Mouse (Mus musculus) adrenal gland, postnatal 10 days (tissue): ENCODE data around the gene Zfp365. TPM values are rescaled to one million over a fixed set of nuclear protein-coding genes. Genes with fewer than 3 reads are reported as not detected.

Source experiments
- DNase-seq: peaks from one replicate; pipeline ENCODE4 v3.0.0; 2021; ENCODE audit warnings: mixed read lengths
- long read RNA-seq, 2 experiments: library from polyadenylated mRNA; stranded (forward); transcript quantifications; one replicate each; pipeline ENCODE4 v2.0.0; 2021
- total RNA-seq, 2 experiments: library from RNA; stranded (reverse); gene quantifications; 2 replicates each; pipeline ENCODE4 v1.2.3; 2021

Zfp365 gene
- total RNA-seq, result 1 to 10 TPM; 2.0 to 2.6 TPM
- long read RNA-seq, experiment 1, full-length matches to known transcripts, result 2 of 3 reads
- long read RNA-seq, experiment 1, partial matches to known transcripts, result 0 of 3 reads
- long read RNA-seq, experiment 1, other reads (novel, unspliced or antisense), result 1 of 3 reads
- long read RNA-seq, experiment 2, full-length matches to known transcripts, result 3 of 4 reads
- long read RNA-seq, experiment 2, partial matches to known transcripts, result 0 of 4 reads
- long read RNA-seq, experiment 2, other reads (novel, unspliced or antisense), result 1 of 4 reads

DNA sequence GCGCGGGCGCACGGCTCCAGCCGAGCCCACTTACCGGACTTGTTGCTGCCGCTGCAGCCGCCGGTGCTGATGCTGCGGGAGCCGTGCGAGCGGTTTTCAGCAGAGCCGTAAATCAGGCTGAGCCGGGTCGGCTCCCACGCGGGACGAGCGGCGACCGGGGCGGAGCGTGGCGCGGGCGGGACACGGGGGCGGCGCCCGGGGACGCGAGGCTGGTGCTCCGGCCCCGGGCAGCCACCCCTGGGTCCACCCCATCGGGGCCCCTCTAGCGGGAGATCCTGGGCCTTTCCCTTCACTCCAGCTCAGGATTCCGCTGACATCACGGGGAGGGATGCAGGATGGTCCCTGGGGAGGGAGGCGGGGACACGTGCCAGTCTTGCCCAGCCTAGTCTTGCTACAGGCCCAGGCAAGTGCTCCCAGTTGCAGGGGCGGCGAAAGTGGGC lies at the start of gene Zfp365:
Zfp365 (minus strand) TSS at position 326 of the 440 bp plus-strand sequence.
- DNase-seq, result peak; percentile 81

DNA sequence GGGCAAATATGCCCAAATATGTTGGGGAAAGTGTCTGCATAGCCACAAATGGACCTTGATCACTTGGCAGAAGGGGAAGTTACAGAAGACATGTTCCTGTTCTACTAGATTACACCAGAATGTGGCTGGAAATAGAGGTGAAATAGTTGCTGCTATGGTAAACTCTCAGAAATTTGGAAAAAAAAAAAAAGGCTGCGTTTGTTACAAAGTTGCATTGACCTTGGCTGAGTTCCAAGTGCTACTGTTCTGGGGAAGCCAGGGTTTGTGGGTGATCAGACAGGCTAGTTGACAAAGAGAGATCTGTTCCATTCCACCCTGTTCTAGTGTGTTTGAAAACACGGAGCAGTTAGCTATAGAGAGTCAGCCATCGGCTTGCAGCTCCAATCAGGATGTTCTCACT lies 47.5 kb upstream of the Zfp365 start:
- DNase-seq, result no peak

DNA sequence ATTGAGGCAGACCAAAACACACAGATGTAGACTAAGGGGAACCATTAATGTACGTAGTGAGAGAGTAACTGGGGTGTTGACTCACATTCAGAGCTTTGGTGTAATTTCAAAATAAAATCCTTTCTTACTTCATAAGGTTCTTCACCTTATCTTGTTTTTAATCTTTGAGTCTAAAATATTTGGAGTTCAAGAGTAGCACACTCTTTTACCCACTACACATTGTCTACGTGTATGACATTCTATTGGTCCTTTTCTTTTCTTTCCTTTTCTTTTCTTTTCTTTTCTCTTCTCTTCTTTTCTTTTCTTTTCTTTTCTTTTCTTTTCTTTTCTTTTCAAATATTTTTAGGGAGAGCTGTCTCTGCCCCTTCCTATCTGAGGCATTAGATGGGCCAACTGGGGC lies 43.5 kb upstream of the Zfp365 start:
- DNase-seq, result no peak

DNA sequence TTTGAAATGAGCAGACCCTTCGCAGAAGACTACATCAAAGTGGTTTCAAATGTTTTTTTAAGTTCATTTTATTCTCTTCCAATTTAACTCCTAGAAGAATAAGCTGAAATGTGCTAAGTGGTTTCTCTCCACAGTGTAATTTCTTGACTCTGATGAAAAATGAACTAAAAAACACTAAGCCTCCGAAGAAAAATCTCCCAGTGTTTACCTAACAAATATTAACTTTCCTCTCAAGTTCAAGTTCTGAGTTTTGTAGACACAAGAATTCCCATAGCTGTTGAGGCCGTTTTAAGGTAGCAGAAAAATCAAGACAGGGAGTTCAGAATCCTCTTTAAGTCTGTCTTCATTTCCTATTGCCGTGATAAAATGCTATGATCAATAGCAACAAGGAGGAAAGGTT lies 39.2 kb upstream of the Zfp365 start:
- DNase-seq, result no peak

DNA sequence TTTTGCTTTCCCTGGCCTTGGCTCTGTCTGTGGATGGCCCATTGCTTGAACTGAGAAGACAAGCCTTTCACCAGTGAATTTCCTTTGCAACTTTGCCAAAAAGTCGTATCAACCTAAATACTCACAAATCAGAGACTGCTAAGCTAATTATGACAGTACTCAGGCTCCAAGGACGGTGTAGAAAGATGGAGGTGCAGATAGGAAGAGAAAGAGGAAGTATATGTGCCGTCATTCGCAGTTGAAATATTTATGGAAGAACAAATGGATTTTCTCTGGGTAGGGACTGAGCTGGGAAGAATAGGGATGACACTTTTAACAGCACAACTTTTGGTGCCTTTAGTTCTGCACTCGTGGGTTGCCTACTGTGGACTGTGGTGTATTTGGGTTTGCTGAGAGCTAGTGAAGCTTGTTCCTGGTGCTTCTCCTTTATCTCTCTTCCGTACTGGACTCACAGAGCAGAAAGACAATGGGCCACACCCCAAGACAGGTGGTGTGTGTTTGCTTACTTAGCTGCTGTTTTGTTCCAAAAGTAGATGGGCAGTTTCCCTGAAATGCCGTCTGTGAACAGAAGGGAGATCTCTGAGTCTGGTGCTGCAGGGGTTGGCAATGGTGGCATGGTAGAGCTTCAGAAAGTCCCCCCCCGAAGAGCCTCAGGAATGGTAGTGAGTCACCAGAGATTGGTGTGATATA lies 37.7 kb upstream of the Zfp365 start:
- no peak for DNase-seq

DNA sequence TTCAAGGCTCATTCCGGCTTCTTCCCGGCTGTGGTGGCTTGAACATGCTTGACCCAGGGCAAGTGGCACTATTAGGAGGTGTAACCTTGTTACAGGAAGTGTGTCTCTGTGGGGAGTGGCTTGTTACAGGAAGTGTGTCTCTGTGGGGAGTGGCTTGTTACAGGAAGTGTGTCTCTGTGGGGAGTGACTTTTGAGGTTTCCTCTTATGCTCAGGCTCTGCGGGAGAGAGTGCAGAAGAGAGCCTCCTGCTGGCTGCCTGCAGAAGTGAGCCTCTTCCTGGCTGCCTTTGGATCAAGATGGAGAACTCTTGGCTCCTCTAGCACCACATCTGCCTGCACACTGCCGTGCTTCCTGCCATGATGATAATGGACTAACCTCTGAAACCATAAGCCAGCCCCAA lies 31.1 kb upstream of the Zfp365 start:
- DNase-seq, result no peak

DNA sequence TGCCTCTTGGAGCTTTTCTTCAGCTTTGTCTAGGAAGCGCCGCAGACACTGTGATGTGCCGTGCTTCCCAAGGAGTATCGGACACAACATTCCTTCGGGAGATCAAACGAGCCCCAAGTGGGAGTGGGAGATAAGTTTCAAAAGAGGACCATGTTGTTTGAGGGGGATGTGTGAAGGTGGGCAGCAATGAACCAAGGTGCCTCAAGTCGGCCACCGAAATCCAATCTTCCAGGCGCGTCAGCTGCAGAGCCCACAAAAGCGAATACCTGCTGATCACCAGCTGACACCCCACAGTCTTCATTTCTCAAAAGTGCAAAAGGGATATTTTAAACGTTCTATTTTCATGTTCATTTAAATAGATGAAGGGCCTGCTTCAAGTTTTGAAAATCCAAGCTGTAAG lies 27.1 kb upstream of the Zfp365 start:
- DNase-seq, result no peak

DNA sequence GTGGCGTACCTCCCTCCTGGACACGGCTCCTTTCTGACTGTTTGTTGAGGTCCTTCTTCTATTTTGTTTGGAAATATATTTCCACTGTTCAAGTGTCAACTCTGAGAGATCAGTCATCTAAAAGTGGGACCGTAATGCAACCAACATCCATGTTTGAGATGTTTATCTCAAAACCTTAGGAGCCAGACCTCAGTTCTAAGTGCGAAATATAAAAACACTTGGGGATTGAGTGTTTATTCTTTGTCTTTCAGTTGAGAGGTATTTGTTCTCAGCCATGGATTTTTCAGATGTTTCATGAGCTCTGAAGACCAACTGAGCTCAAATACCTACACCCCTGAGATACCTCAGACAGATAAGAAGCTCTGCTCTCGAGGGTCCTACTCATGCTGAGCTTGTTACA lies 25.3 kb upstream of the Zfp365 start:
- no peak for DNase-seq

DNA sequence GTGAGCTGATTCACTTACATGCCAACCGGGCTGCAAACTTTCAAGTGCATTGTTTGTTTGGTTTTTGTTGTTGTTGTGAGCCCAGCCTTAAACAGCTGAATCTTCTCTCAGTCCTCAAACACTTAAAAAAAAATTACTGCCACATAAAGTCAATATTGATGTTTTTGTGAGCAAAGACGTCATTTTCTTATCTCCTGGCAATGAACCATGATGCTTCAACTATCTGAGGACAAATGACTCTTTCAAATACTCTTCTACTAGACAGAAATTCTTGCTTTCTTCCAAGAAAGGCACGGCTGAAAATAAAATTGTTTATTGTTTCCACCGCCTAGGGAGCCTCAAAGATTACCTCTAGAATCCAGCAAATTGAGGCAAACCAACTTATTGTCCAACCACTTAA lies 24.5 kb upstream of the Zfp365 start:
- DNase-seq, result no peak

DNA sequence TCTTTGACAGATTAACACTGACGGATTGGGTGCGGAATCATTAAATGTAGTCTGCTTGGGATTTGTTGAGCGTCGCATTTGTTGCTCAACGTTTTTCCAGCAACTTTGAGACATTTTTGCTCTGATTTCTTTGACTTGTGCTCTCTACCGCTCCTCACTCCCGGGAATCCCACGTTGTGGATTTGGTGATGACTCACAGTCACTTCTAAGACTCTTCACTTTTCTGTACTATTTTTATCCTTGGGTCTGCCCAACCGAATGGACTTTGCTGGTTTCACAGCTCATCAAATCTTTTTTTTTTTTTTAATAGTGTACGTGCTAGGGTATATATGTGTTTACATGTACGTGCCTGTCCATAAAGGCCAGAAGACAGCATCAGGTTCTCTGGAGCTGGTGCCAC lies 20.3 kb upstream of the Zfp365 start:
- DNase-seq, result no peak

DNA sequence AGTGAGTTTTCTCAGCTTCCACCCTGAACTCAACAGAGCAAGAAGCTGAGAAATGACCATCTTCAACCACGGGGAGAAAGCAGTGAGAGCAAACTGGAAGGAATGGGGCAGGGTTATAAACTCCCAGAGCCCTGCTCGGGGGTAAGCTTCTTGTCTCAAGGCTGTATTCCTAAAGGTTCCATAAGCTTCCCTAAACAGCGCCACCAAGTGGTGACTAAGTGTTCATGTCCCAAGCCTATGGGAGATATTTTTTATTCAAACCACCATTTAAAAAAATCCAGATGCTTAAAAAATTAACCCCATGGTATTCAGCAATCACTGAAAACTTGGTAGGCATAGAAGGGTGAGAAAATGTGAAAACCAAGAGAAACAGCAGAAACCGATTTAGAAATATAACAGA lies 18.9 kb upstream of the Zfp365 start:
- no peak for DNase-seq

DNA sequence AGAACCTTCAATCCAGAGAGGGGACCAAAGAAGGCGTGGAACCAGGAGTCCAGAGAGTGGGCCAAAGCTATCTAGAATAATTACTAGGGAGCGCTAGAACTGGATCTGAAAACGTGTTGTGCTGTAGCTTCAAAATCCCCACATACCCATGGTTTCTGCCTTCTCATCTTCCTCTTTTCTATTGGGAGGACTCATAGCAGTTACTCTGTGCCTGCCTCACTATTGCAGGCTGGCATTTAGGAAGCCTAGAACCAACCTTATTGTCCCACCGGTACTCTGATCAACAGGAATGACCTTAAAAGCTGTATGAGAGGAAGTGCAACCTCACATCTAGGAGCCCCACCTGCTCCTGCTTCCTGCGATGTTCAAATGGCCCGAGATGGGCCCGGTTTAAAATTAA lies 16.1 kb upstream of the Zfp365 start:
- DNase-seq, result no peak

DNA sequence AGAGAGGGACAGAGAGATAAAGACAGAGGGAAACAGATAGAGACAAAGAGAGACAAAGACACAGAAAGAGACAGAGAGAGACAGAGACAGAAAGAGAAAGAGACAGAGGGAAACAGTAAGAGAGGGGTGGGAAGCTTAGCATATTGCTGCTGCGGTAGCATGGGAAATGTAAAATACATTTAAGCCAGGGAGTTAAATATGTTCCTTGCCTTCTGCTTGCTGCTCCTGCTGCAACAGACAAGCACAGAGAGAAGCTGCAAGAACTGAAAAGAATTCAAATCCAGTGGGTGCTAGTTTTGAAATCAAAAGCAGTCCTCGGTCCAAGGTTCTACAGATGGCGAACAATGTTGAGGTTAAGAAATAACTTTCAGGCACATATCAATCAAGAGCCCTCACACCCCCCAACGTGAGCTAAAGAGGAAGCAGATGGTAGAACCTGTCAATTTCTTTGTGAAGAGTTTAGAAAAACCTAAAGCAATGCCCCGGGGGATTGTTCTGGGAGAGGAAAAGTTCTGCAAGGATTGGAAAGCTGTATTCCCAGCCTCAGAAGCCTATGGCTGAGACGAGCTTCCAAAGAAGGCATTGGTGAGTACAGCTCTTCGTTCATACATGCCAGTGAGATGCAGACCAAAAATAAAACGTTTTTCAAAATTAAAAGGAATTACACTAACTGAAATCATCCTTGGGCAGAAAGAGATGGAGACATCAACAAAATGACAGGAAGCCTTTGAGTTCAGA lies 15.4 kb upstream of the Zfp365 start:
- no peak for DNase-seq

DNA sequence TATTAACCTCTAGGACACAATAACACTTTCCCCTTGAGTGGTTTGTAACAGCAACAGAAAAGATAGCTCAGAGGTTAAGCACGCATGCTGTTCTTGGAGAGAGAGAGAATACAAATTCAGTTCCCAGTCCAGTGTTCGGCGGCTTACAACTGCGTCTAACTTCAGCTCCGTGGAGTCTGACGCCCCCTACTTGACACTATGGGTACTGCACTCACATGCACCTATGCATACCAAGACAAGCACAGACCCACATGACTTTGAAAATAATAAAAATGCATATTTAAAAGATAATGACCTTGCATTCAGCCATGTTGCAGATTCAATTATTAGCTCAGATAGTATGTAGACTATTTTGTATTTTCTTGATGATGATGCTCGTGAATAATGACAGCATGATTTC lies 11.6 kb upstream of the Zfp365 start:
- no peak for DNase-seq

DNA sequence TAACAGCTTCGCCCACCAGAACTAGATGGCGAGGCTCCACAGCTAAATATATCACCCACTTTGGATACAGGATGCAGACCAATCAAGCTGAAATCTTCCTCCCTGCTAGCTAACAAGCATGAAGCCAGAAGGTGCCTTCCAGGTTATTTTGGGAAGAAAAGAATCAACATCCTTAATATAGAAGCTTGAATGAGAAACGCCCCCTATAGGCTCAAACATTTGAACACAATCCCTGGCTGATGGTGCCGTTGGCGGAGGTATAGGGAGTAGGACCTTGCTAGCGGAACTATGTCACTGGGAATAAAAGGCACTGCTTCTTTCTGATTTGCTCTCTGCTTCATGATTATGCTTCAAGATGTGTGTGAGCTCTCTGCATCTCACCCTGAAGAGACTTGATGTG lies 9.3 kb upstream of the Zfp365 start:
- no peak for DNase-seq

DNA sequence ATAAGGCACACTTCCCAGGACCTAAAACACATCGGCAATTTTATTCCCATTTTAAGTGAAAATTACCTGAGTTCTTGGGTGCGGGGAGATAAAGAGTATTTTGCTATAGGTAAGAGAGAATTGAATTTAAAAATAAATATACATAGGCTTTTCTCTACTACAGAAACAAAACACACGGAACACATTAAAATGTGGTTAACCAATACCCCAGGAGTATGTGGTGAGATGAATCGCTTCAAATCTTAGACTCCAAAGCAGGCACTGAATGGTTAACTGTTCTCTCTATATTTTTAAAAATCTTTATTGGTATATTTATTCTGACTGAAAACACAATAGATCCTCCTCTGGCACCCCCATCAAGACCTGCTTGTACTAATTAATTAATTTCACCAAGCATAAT lies 7.2 kb upstream of the Zfp365 start:
- no peak for DNase-seq

DNA sequence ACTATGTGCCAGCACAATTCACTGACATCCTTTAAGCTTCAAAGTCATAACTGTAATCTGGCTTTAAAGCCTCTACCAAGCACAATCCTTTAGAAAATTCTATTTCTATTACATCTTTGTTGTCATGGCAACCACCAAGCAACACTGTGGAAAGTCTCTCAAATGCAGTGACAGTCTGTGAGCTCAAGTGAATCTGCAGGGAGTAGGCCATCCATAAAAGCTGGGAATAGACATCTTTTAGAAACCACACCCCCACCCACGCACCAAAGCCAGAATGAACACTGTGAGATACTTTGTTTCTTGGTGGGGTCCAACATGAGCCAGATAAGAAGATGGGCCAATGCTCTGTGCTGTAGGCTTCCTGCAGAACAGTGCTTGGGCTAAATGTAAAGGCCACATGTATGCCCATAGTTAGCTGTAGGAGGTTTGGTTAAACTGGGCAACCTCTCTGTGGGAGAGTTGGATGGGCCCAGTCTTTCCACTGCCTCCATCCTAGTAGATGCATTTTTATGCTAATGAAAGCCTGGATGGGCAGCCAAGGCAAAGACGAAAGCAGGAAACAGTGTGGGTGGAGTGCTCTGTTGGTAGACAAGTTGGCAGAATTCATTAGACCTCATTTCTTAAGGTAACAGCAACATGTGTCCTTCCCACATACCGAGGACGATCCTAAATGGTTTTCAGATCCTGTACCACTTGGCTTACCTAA lies 5.9 kb upstream of the Zfp365 start:
- DNase-seq, result no peak

DNA sequence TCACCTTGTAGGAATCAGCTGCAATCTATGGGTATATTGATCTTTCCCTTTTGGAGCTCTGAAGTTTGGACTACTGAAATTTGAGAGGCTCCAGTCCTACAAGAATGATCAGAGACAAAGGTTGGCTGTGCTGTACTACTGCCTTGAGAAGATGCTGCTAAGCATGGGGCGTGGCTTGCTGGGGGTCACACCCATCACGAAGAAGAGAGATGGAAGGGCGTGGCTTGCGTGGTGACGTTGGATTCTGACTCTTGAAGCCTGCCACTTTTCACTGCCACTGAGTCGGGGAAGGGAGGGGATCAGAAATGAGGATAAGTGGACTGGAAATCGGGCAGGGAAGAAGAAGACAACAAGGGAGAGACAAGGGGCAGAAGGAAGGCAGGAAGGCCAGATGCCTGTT lies 4.9 kb upstream of the Zfp365 start:
- no peak for DNase-seq

DNA sequence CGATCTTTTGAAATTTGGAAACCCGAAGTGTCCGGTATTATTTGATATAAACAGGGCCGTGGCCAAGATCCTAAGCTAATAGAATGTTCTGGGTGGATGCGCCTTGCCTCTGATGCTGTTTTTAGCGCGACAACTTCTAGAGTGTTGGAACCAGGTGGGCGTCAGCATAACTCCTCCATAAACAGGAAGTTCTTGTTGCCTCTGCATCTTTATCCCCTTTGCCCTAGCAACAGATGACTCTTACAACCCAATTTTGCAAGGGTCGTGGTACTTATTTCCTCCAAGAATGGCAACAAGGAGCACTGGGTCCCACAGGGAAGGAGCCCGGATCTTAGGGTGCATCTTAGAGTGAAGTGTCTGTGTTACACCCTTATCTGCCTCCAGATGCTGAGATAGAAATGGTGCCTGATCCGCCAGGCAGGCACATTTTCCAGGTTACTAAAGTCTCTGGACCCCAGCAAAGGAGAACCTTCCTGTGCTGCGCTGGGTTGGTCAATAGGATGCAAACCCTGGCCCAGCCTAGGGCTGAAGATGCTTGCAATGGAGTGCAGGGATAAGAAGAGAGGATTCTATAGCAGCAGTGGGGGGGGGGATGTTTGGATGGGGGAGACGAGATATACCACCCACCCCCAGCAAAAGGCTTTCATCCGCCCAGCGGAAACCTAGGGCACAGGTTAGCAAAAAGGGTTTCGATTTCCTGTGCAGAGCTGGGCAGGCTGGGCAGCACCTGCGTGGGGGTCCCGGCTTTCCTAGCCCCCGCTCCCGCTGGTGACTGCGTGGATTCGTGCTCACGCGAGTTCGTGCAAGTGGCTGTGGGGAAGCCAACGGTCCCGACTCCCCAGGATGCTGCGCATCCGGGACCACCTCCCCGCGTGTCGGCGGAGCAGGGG lies 770 bp downstream of the Zfp365 start:
- DNase-seq, result no peak

DNA sequence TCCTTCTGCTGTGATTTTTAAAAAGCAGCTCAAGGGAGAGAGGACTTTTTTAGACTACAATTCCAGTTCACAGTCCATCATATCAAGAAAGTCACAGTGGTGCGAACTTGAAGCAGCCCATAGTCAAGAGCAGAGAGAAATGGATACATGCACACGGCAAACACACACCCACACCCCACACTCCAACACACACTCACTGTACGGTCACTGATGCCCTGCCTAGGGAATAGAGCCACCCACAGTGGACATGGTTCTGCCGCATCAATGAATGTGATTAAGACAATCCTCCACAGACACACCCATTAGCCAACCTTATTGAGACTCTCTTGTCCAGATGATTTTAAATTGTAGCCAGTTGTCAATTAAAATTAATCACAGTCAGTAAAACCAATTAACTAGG lies 4.5 kb downstream of the Zfp365 start:
- no peak for DNase-seq

DNA sequence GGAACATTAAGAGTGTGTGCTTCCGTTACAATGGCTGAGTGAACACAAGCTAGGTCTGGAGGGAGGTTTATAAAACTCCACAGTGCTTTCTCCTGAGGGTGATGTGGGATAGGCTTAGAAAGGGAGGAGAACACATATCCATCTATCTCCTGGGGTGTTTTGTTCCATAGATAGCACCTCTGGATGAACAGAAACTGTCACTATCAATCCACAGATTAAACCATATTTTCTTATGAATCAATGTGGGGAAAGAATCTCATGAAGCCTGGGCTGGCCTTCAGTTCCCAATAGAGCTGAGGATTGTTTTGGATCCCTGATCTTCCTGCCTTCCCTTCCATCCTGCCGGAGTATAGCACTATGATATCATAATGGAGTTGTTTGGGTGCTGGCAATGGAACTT lies 5.5 kb downstream of the Zfp365 start:
- no peak for DNase-seq

DNA sequence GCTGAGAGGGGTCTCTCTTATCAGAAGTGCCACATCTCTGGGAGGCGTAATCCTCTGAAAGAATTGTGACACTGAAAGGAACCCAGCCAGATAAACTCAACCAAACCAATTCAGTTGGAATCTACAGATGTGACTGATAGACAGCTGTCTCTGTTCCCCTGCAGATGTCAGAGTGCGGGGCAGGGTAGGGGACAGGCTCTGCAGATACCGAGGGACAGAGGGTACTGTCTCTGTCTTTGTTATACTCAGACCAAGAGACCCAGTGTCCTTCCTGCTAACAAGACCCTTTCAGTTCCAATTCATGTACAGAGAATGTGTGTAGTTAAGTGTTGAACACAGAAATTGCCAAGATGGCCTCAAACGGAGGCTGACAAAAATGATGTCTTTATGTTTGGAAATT lies 6.4 kb downstream of the Zfp365 start:
- DNase-seq, result no peak
